Mouse (Mus musculus) adrenal gland, postnatal 0 days (tissue): ENCODE measurements around the gene Olfr683. TPM values are rescaled to one million over a fixed set of nuclear protein-coding genes. Genes with fewer than 3 reads are reported as not detected.

Source experiments
- polyA plus RNA-seq: library from polyadenylated mRNA; unstranded; fragments of >200 nt; fragmentation: Nextera tagmentation; extraction: Ambion mirVana; gene quantifications from 2 replicates; pipeline ENCODE4 v1.2.1, GENCODE M21; 2015

Olfr683 gene
- polyA plus RNA-seq: not detected in 2 replicates

DNA sequence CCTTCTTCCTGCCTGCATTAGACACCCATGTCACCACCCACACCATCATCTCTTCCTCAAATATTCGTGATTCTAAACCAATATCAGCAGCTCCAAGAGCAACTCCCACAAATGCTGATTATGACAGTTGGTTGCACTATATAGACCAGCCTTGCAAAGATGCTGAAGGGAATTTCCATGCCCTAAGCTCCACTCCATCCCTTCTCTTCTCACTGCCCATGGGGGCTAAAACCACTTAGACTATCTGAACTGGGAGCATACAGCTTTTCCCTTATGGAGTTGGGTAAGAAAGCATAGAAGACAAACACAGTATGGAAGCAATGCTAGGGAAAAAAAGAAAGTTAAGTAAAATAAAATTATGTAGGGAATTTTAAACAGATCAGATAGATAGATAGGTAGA, at the start of gene Olfr683:
TSS of gene Olfr683 (minus strand) at position 101 of the 400 bp plus-strand sequence.

DNA sequence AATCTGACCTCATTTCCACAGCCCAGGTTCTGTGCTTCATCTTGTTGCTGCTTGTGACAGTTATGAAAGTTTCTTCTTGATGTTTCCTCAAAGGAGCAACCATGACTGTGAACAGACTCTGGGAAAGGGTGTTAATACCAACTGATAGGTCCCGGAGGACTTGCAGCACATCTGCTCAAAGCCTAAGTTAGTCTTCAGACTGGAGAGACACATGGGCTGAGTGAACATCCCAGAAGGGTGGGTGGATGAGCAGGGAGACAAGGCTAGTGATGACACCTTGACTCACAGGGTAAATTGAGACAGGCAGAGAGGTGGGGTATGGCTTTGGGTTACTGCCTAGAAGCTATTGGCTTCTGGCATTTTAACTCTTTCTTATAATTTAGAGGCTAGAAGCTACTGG, 39.1 kb upstream of the Olfr683 start, which contains the start of gene Olfr685:
TSS of gene Olfr685 (minus strand) at position 101 of the 400 bp plus-strand sequence.

DNA sequence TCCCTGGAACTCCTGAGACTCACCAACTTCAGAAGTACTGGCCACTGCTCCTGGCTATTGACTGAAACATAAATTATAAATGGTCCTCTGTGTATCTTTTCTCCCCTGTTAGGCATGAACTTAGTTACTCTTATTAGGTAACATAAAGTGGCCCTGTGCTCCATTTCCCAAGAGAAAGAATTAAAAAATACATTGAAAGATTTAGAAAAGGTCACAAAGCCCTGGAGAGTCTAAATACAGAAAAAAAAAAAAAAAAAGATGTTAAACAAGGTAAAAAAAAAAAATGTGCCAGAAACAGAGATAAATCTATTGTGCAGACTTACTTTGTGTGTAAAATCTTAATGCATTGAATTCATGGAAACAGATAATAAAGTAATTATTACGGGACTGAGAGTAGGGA, 16.7 kb upstream of the Olfr683 start, which contains the start of gene Olfr684:
TSS of gene Olfr684 (minus strand) at position 101 of the 400 bp plus-strand sequence.

DNA sequence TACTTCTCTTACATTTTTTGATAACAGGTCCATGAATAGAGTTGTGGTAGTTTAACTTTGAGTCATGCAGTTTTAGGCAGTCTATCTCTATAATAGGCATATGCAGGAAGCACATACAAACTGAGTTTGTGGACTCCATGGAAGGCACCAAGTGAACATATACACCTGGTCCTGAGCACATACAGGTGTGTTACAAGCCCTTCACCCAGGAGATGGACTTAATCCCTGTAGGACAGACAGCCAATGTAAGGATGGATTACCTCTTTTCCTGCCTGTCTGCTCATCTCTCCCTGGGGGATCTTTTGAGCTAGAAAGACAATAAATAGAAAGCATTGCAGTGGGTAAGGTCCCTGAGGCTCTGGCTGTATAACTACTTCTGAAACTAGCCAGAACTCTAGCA, 30.3 kb downstream of the Olfr683 start, which contains the start of gene Olfr681:
TSS of gene Olfr681 (plus strand) at position 301 of the 400 bp plus-strand sequence.

DNA sequence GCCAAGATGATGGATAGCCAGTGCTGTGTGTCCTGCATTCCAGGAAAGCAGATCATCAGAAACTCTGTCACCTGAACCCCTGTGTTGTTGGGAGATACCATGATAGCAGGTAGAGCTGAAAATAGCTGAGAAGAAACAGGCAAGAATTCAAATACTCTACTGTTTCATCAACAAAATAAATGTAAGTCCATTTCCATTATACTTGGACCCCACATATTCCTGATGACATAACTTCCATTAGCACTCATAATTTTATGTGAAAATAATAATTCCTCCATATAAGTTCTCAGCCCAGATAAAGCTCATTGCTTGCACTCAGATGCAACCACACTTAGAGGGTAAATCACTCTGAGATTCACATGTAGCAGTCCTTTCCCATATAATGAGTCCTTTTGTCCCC, 54.1 kb downstream of the Olfr683 start, which contains the start of gene Olfr680-ps1:
TSS of gene Olfr680-ps1 (minus strand) at position 101 of the 400 bp plus-strand sequence.

Other genes starting within 250 kb of the Olfr683 start
- not detected in 2 replicates for gene Olfr667, start 225.5 kb downstream of the Olfr683 start, polyA plus RNA-seq
- gene Olfr668, start 219.0 kb downstream of the Olfr683 start, polyA plus RNA-seq: not detected in 2 replicates
- gene Olfr669, start 212.8 kb downstream of the Olfr683 start, polyA plus RNA-seq: not detected in 2 replicates
- gene Olfr670, start 184.4 kb downstream of the Olfr683 start, polyA plus RNA-seq: not detected in 2 replicates
- not detected in 2 replicates for gene Olfr671, start 167.9 kb downstream of the Olfr683 start, polyA plus RNA-seq
- gene Olfr672, start 145.0 kb downstream of the Olfr683 start, polyA plus RNA-seq: not detected in 2 replicates
- not detected in 2 replicates for gene Olfr675, start 118.6 kb downstream of the Olfr683 start, polyA plus RNA-seq
- gene Olfr676, start 114.3 kb downstream of the Olfr683 start, polyA plus RNA-seq: not detected in 2 replicates
- not detected in 2 replicates for gene Olfr677, start 95.6 kb downstream of the Olfr683 start, polyA plus RNA-seq
- not detected in 2 replicates for gene Olfr678, start 82.5 kb downstream of the Olfr683 start, polyA plus RNA-seq
- not detected in 2 replicates for gene Olfr679, start 65.8 kb downstream of the Olfr683 start, polyA plus RNA-seq
- not detected in 2 replicates for gene Olfr680-ps1, start 54.2 kb downstream of the Olfr683 start, polyA plus RNA-seq
- gene Olfr681, start 30.2 kb downstream of the Olfr683 start, polyA plus RNA-seq: not detected in 2 replicates
- not detected in 2 replicates for gene Olfr684, start 16.6 kb upstream of the Olfr683 start, polyA plus RNA-seq
- not detected in 2 replicates for gene Olfr685, start 39.0 kb upstream of the Olfr683 start, polyA plus RNA-seq
- gene Olfr686, start 60.5 kb upstream of the Olfr683 start, polyA plus RNA-seq: not detected in 2 replicates
- gene Olfr688, start 141.1 kb upstream of the Olfr683 start, polyA plus RNA-seq: not detected in 2 replicates
- not detected in 2 replicates for gene Olfr689, start 164.2 kb upstream of the Olfr683 start, polyA plus RNA-seq
- not detected in 2 replicates for gene Olfr690, start 187.1 kb upstream of the Olfr683 start, polyA plus RNA-seq
- gene Olfr691, start 195.3 kb upstream of the Olfr683 start, polyA plus RNA-seq: not detected in 2 replicates
- gene Olfr692, start 221.2 kb upstream of the Olfr683 start, polyA plus RNA-seq: not detected in 2 replicates
- gene Gm5901, start 228.0 kb upstream of the Olfr683 start, polyA plus RNA-seq: not detected in 2 replicates